ENCODE assay signal across 12 mouse cellular contexts in the genomic region with DNA sequence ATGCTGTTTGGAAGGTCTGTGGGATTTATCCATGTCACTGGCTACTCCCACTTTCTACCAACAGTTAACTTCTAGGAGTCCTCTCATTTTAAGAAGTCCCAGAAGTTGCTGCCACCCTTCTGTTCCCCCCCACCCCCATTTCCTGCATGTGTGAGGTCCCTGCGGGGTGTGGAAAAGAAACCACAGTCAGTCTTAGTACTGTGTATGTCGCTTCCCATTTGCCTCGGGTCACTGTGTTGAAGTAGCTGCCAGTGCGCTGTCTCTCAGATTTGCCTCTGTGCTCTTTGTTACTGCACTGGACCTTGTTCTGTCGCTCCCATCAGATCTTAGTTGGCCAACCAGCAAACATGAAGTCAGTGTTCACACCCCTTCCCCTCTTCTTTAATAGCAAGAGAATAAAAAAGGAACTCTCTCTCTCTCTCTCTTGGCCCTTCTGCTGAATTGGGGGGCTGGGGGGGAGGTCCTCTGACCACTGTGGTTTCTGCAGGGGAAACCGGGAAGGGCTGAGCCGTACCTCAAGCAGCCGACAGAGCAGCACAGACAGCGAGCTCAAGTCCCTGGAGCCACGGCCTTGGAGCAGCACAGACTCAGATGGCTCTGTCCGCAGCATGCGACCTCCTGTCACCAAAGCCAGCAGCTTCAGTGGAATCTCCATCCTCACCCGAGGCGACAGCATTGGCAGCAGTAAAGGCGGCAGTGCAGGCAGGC. TPM values are rescaled to one million over a fixed set of nuclear protein-coding genes. Genes with fewer than 3 reads are reported as not detected.
DNase-seq lines count a peak whose midpoint lies in the region; ATAC-seq and TF ChIP-seq lines count a peak whose summit lies in the region.
"Had no signal": no experiment of that assay in that cellular context is flagged by ENCODE, and none has a peak within 500 bp of the region (broad histone marks: within the 10 kb centered on the region; RNA-seq: fewer than 3 reads in every experiment).

No protein-coding gene starts in this region.

- TF ChIP-seq CTCF in cerebellum, adult 2 months (IDR thresholded peaks at IDR 0.05; ENCODE audit: borderline replicate concordance, insufficient read depth, low read depth, low read length): no peak

- H3K9me3 ChIP-seq in hindbrain, embryonic 16.5 days (ENCODE audit: control insufficient read depth, low read length): no peaks in the 10 kb centered on the region
- no peaks in the 10 kb centered on the region for H3K9me3 ChIP-seq in hindbrain, embryonic 11.5 days (ENCODE audit: control insufficient read depth, low read length)
- H3K9me3 ChIP-seq: limb, embryonic 15.5 days had no signal

- DNase-seq in hindbrain, embryonic 11.5 days (ENCODE audit: low spot score): no peak
- peak; percentile 31 for DNase-seq in c-Kit-positive CD71-negative TER-119-negative erythroid progenitor cells, embryonic 14.5 days (ENCODE audit: low read depth)
- no peak for DNase-seq in yolk sac, embryonic 10.5 days (ENCODE audit: low spot score)
- DNase-seq in adrenal gland, postnatal 36 days: no peak
- no peak for DNase-seq in cerebellum, adult 2 months
- DNase-seq: adrenal gland, postnatal 25 days had no signal

- no peak for TF ChIP-seq POLR2A in cerebellum, adult 2 months (IDR thresholded peaks at IDR 0.05; ENCODE audit: borderline replicate concordance, insufficient read depth, low read length)

- no peak overlapping the region for H3K4me3 ChIP-seq in hindbrain, embryonic 16.5 days (ENCODE audit: low read length)
- H3K4me3 ChIP-seq in hindbrain, embryonic 11.5 days (ENCODE audit: low read depth, low read length): no peak overlapping the region
- H3K4me3 ChIP-seq in cerebellum, adult 2 months (replicated peaks; ENCODE audit: insufficient read depth, low read depth, low read length): no peak overlapping the region
- H3K4me3 ChIP-seq: limb, embryonic 15.5 days; myocyte had no signal

- no peaks in the 10 kb centered on the region for H3K27me3 ChIP-seq in hindbrain, embryonic 16.5 days (replicated peaks; ENCODE audit: control insufficient read depth, insufficient read depth, low read length)
- H3K27me3 ChIP-seq in hindbrain, embryonic 11.5 days (ENCODE audit: control insufficient read depth, insufficient read depth, low read length): no peaks in the 10 kb centered on the region
- H3K27me3 ChIP-seq in cerebellum, adult 2 months (ENCODE audit: control insufficient read depth, insufficient read depth, low read length): no peaks in the 10 kb centered on the region
- H3K27me3 ChIP-seq: limb, embryonic 15.5 days had no signal

- 0 out of 2 replicates have a peak overlapping the region, but pooled peaks have one; percentile 7 for H3K27ac ChIP-seq in hindbrain, embryonic 16.5 days (ENCODE audit: low read depth, low read length)
- no peak overlapping the region for H3K27ac ChIP-seq in hindbrain, embryonic 11.5 days (ENCODE audit: low read depth, low read length)
- H3K27ac ChIP-seq in cerebellum, adult 2 months (ENCODE audit: insufficient read depth, low read length): no peak overlapping the region
- H3K27ac ChIP-seq: limb, embryonic 15.5 days had no signal

- ATAC-seq in hindbrain, embryonic 16.5 days: no peak
- ATAC-seq in hindbrain, embryonic 11.5 days (ENCODE audit: low FRiP score): no peak
- ATAC-seq in inflammation-experienced regulatory T-cells, adult 6 months: peak; percentile 41
- peak; percentile 56; the same call in 1 of the 2 replicates for ATAC-seq in megakaryocyte-erythroid progenitor cell, adult 5-6 weeks (replicated peaks; ENCODE audit: low FRiP score, low TSS enrichment, poor library complexity, severe bottlenecking)

- H3K4me1 ChIP-seq in hindbrain, embryonic 16.5 days (ENCODE audit: control insufficient read depth, insufficient read depth, low read depth, low read length): no peaks in the 10 kb centered on the region
- no peaks in the 10 kb centered on the region for H3K4me1 ChIP-seq in hindbrain, embryonic 11.5 days (replicated peaks; ENCODE audit: control insufficient read depth, insufficient read depth, low read length)
- H3K4me1 ChIP-seq in cerebellum, adult 2 months (ENCODE audit: control insufficient read depth, insufficient read depth, low read length): no peaks in the 10 kb centered on the region

- 74% methylated on average over 15 of the region's 15 CpGs for WGBS in hindbrain, embryonic 16.5 days
- 63% methylated on average over 15 of the region's 15 CpGs for WGBS in hindbrain, embryonic 11.5 days
- 54% methylated on average over 15 of the region's 15 CpGs for WGBS in cerebellum, adult 2 months

- H3K36me3 ChIP-seq in hindbrain, embryonic 16.5 days (ENCODE audit: control insufficient read depth, insufficient read depth, low read length): peaks cover 7% of the 10 kb centered on the region
- no peaks in the 10 kb centered on the region for H3K36me3 ChIP-seq in hindbrain, embryonic 11.5 days (ENCODE audit: control insufficient read depth, insufficient read depth, low read length)

- H3K4me2 ChIP-seq in hindbrain, embryonic 16.5 days (ENCODE audit: low read length): no peak overlapping the region
- no peak overlapping the region for H3K4me2 ChIP-seq in hindbrain, embryonic 11.5 days (replicated peaks; ENCODE audit: low read depth, low read length)
- H3K4me2 ChIP-seq: limb, embryonic 15.5 days had no signal

- no peak overlapping the region for H3K9ac ChIP-seq in hindbrain, embryonic 16.5 days (ENCODE audit: low read depth, low read length)
- no peak overlapping the region for H3K9ac ChIP-seq in hindbrain, embryonic 11.5 days (ENCODE audit: low read depth, low read length)
- H3K9ac ChIP-seq: limb, embryonic 15.5 days had no signal

RNA-seq across cellular contexts. Expression of a gene that starts 30.1 kb away (rescaled TPM):
- polyA plus RNA-seq in hindbrain, embryonic 16.5 days (2015; fragmentation: Nextera tagmentation; extraction: Ambion mirVana): 2.0 and 3.3 TPM in 2 replicates
- 0.36 and 0.43 TPM in 2 replicates for polyA plus RNA-seq in hindbrain, embryonic 11.5 days (2014; fragmentation: Nextera tagmentation; extraction: Ambion mirVana)
- under 1 TPM in 1 of 3 experiments, not detected in 2; 0.35 TPM for polyA plus RNA-seq in inflammation-experienced regulatory T-cells, adult 6 months (2017; shearing (Covaris generic))
- not detected in 2 replicates for total RNA-seq in megakaryocyte-erythroid progenitor cell, adult 5-6 weeks (2014; fragmentation: Nextera tagmentation)
- total RNA-seq in megakaryocyte-erythroid progenitor cell, adult 5-6 weeks (2017): not detected in 2 replicates
- 1 to 10 TPM; 2.2 to 3.4 TPM for total RNA-seq in adrenal gland, postnatal 36 days (2021)
- 8.3 TPM in 2 replicates for polyA plus RNA-seq in cerebellum, adult 2 months (2012; rRNA removed)
- total RNA-seq: MEL had no signal

RNA-seq across cellular contexts. Expression of a gene that starts 43.3 kb away (rescaled TPM):
- 23.2 and 29.5 TPM in 2 replicates for polyA plus RNA-seq in hindbrain, embryonic 16.5 days (2015; fragmentation: Nextera tagmentation; extraction: Ambion mirVana)
- 6.5 and 7.0 TPM in 2 replicates for polyA plus RNA-seq in hindbrain, embryonic 11.5 days (2014; fragmentation: Nextera tagmentation; extraction: Ambion mirVana)
- not detected for polyA plus RNA-seq in inflammation-experienced regulatory T-cells, adult 6 months (2017; shearing (Covaris generic))
- not detected in 2 replicates for total RNA-seq in megakaryocyte-erythroid progenitor cell, adult 5-6 weeks (2014; fragmentation: Nextera tagmentation)
- not detected in 2 replicates for total RNA-seq in megakaryocyte-erythroid progenitor cell, adult 5-6 weeks (2017)
- 10 to 100 TPM; 29.7 to 45.6 TPM for total RNA-seq in adrenal gland, postnatal 36 days (2021)
- 10.4 and 11.5 TPM in 2 replicates for polyA plus RNA-seq in cerebellum, adult 2 months (2012; rRNA removed)

RNA-seq across cellular contexts. Expression of a gene that starts 50.8 kb away (rescaled TPM):
- polyA plus RNA-seq in hindbrain, embryonic 16.5 days (2015; fragmentation: Nextera tagmentation; extraction: Ambion mirVana): 52.8 and 59.3 TPM in 2 replicates
- polyA plus RNA-seq in hindbrain, embryonic 11.5 days (2014; fragmentation: Nextera tagmentation; extraction: Ambion mirVana): 70.3 and 70.4 TPM in 2 replicates
- 10 to 100 TPM; 38.2 to 43.2 (median 42.9) TPM for polyA plus RNA-seq in inflammation-experienced regulatory T-cells, adult 6 months (2017; shearing (Covaris generic))
- total RNA-seq in megakaryocyte-erythroid progenitor cell, adult 5-6 weeks (2014; fragmentation: Nextera tagmentation): 159 and 164 TPM in 2 replicates
- 76.6 and 87.1 TPM in 2 replicates for total RNA-seq in megakaryocyte-erythroid progenitor cell, adult 5-6 weeks (2017)
- total RNA-seq in adrenal gland, postnatal 36 days (2021): 10 to 100 TPM; 46.8 to 47.1 TPM
- 68.2 and 69.8 TPM in 2 replicates for polyA plus RNA-seq in cerebellum, adult 2 months (2012; rRNA removed)

Comparison
In these comparisons a context has a peak if more than half of its experiments do, and no peak if none do; other contexts are left out.
1. ATAC-seq: peak in inflammation-experienced regulatory T-cells, adult 6 months (single experiment) and megakaryocyte-erythroid progenitor cell, adult 5-6 weeks (single experiment); none in hindbrain, embryonic 16.5 days (single experiment) and hindbrain, embryonic 11.5 days (single experiment).